Mouse (Mus musculus): Measurements from ENCODE around the gene Cntnap1. TPM values are rescaled to one million over a fixed set of nuclear protein-coding genes. Genes with fewer than 3 reads are reported as not detected.
"Not testable (repeated sequence)": the region's sequence is repeated elsewhere in the genome, so short reads cannot be mapped to it uniquely, and the experiment has no call there.

Cntnap1 gene
- total RNA-seq, 2 experiments from 2014 or later = 6.4 to 7.3 TPM

GRCm38 (mm10) chr11:101149178-101150105 lies 20.9 kb upstream of the Cntnap1 start:
- DNase-seq (ENCODE audit: low spot score in 2 of 2) = no peak

- no peak for DNase-seq (ENCODE audit: low spot score in 2 of 2)
These were observed 19.3 kb upstream of the Cntnap1 start for GRCm38 (mm10) chr11:101151063-101151462.

GRCm38 (mm10) chr11:101152825-101153224 lies 17.5 kb upstream of the Cntnap1 start:
- no peak for DNase-seq (ENCODE audit: low spot score in 2 of 2)

DNA sequence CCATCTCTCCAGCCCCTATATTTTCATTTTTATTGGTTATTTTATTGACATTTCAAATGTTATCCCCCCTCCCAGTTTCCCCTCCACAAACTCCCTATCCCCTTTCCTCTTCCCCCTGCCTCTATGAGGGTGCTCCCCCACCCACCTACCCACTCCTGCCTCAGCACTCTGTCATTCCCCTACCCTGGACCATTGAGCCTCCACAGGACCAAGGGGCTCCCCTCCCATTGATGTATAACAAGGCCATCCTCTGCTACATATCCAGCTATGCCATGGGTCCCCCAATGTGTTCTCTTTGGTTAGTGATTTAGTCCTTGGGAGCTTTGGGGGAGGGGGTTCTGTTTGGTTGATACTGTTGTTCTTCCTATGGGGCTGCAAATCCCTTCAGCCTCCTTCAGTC lies 15.7 kb upstream of the Cntnap1 start:
- no peak for DNase-seq (ENCODE audit: low spot score in 2 of 2)

DNA sequence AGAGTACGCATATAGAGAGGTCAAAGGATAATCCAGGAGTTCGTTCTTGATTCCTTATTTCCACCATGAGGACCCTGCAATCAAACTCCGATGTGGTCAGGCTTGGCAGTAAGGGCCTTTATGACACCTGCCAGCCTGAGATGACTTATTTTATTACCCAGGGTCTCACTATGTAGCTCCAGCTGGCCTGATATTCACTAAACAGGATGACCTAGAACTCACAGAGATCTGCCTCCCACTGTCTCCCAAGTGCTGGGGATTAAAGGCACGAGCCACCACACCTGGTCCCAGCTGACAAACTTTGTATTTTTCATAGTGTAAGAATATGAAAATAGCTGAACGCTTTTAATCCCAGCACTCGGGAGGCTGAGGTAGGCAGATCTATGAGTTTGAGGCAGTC lies 15.2 kb upstream of the Cntnap1 start:
- DNase-seq (ENCODE audit: low spot score in 2 of 2) = no peak

GRCm38 (mm10) chr11:101155728-101156371 lies 14.5 kb upstream of the Cntnap1 start, which contains the start of gene Tubg2:
Gene Tubg2, plus strand, starts transcription at chr11:101155907.
- DNase-seq (ENCODE audit: low spot score in 2 of 2) = peak; percentile 46 to 49

DNA sequence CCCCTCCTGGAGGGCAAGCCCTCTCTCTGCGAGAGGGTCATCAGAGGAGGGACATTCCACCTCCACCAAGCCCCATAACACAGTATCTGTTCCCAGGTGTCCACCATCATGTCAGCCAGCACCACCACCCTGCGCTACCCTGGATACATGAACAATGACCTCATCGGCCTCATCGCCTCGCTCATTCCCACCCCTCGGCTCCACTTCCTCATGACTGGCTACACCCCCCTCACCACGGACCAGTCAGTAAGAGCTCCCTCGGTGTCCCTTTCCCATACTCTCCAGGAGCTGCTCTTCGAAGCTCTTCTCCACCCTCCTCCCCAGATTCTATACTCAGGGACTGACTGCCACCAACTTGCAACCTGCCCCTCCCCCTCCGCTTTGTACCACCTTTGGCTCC lies 10.2 kb upstream of the Cntnap1 start:
- not testable (repeated sequence) for DNase-seq (ENCODE audit: low spot score in 2 of 2)

DNA sequence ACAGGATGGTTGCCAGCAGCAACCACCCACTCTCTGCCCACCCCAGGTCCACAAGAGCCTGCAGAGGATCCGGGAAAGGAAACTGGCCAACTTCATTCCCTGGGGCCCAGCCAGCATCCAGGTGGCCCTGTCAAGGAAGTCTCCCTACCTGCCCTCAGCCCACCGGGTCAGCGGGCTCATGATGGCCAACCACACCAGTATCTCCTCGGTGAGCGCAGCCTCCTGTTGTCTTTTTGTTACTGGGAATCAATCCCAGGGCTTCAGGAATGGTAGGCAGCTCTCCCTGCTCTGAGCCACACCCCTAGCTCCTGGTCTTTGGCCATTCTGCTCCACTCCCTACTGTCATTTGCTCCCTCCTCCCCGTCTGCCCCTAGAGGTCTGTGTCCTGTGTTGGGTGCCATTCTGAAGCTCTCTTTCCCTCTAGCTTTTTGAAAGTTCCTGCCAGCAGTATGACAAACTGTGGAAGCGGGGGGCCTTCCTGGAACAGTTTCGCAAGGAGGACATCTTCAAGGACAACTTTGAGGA lies 9.3 kb upstream of the Cntnap1 start:
- DNase-seq (ENCODE audit: low spot score in 2 of 2) = not testable (repeated sequence)

GRCm38 (mm10) chr11:101161551-101161950 lies 8.8 kb upstream of the Cntnap1 start:
- no peak for DNase-seq (ENCODE audit: low spot score in 2 of 2)

- peak in 1 of 2 experiments; percentile 25 for DNase-seq (ENCODE audit: low spot score in 2 of 2)
These were observed 8.0 kb upstream of the Cntnap1 start for GRCm38 (mm10) chr11:101162301-101162700.

- no peak for DNase-seq (ENCODE audit: low spot score in 2 of 2)
These were observed 7.6 kb upstream of the Cntnap1 start for GRCm38 (mm10) chr11:101162772-101163171.

- no peak for DNase-seq (ENCODE audit: low spot score in 2 of 2)
These were observed 6.6 kb upstream of the Cntnap1 start for GRCm38 (mm10) chr11:101163476-101164350.

GRCm38 (mm10) chr11:101164351-101164665 lies 6.0 kb upstream of the Cntnap1 start:
- no peak for DNase-seq (ENCODE audit: low spot score in 2 of 2)

- no peak for DNase-seq (ENCODE audit: low spot score in 2 of 2)
These were observed 5.4 kb upstream of the Cntnap1 start for GRCm38 (mm10) chr11:101164677-101165580.

DNA sequence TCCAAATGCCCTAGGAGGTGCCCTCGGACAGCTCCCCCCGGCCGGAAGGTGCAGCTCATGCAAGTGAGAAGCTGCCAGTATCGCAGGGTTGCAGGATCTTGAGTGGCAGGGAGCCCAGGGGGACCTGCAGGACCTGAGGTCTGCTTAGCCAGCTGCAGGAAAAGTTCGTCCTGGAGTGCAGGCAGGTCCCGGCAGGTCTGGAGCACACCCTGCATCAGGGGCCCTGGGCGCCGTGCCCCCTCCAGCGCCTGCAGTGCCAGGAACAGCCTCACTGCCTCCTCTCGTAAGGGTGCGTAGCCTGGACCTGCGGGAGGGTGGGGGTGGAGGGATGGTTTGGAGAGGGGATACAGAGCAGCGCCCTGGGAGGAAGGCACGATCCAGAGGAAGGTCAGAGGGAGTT lies 4.0 kb upstream of the Cntnap1 start:
- no peak for DNase-seq (ENCODE audit: low spot score in 2 of 2)

DNA sequence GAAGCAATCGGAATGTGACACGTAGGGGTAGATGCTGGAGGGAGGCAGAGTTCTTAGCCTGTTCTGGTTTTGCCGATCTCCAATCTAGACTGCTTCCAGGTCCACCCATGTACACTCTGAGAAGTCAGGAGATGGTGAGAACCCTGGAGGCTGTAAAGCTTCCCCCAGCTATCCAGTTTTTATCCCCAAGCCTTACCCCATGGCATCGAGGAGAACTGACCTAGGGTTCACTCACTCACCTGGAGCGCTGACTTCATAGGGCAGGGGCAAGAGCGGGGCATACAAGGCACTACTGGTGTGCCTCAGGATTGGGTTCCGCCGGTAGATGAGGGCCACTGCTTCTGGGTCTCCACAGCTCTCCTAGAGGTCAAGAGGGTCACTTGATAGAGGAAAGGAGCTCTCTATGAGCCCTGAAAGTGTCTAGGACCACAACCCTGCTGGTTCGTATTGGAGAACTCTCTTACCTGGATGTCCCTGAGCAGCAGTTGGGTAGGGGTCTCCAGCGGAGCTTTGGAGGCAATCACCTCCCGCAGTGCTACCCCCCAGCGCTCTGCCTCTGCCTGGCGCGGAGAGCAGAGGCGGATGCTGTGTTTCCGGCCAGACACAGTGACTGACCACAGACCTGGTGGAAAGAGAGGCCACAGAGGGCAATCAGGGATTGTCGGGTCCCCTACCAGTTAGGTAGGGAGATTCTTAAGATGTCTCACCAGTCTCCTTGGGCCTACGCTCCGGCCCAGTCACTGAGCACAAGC lies 2.9 kb upstream of the Cntnap1 start:
- no peak for DNase-seq (ENCODE audit: low spot score in 2 of 2)

DNA sequence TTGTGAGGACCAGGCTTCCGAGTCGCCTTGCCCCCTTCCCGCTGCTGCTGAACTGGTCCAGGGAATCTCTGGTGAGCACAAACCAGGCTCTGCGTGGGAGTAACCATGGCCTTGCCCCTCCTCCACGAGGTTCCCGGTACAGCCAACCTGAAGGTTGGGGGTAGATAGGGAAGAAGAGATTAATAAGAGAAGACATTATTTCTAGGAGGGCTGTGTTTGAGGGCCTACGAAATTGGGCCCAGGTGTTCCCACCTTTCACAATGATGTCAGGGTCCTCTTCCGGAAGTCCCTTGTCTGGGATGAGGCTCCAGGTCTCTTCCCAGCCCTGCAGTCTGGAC lies 2.4 kb upstream of the Cntnap1 start:
- DNase-seq (ENCODE audit: low spot score in 2 of 2) = no peak

DNA sequence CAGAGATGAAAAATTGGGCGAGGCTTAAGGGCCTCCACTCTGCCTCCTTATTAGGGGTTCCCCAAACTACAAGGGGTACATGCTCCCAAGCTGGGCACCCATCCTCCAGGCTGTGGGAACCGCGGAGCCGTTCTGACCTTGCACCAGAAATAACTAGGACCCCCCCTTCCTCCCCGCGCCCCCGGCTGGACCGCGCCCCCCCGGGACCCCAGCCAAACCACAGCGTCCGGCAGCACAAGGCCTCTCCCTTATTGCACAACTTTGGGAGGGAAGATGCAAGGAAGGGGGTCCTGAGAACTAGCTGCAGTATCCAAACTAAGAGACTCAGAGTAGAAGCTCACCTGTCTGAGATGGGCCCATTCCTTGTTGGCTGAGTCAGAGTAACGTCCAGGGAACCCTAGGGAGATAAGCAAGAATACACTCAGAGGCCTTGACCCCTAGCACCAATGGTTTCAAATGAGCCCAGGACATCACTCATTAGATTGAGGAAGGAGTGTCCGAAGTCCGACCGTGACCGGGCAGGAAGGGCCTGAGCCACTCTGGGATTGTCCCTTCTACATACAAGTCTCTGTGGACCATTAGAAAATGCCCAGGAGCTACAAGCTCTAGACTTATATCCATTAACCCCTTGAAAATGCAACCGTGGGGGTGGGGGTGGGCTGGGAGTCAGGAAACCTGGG lies 1.9 kb upstream of the Cntnap1 start:
- DNase-seq (ENCODE audit: low spot score in 2 of 2) = no peak
